Mouse (Mus musculus) intestine, postnatal 0 days (tissue): ENCODE data around the gene Cacna2d1. TPM values are rescaled to one million over a fixed set of nuclear protein-coding genes. Genes with fewer than 3 reads are reported as not detected.

Experiments used
- ATAC-seq: fragments of 200-750 bp; cut with Nextera tagmentation; 2 replicates; pipeline ENCODE4 v1.8.0; 2017; ENCODE audit warnings: mild to moderate bottlenecking, moderate TSS enrichment, moderate library complexity
- H3K27ac ChIP-seq: fragments of 300-500 bp; sonication (generic); 2 replicates; pipeline ENCODE4 v1.5.1; 2014; ENCODE audit warnings: mild to moderate bottlenecking, low read depth, low read length, moderate library complexity
- H3K27me3 ChIP-seq: fragments of 300-500 bp; sonication (generic); replicated peaks from 2 replicates; pipeline ENCODE4 v1.6.1; 2014; ENCODE audit warnings: low read length, mixed read lengths; ENCODE audit not compliant: control insufficient read depth, insufficient read depth
- H3K36me3 ChIP-seq: fragments of 300-500 bp; sonication (generic); 2 replicates; pipeline ENCODE4 v1.6.1; 2014; ENCODE audit warnings: mild to moderate bottlenecking, moderate library complexity; ENCODE audit not compliant: control insufficient read depth, insufficient read depth
- H3K4me1 ChIP-seq: fragments of 300-500 bp; sonication (generic); replicated peaks from 2 replicates; pipeline ENCODE4 v1.6.1; 2014; ENCODE audit warnings: antibody characterized with exemption, low read length, mixed read lengths; ENCODE audit not compliant: control insufficient read depth, insufficient read depth
- H3K4me2 ChIP-seq: fragments of 300-500 bp; sonication (generic); replicated peaks from 2 replicates; pipeline ENCODE4 v1.6.1; 2014; ENCODE audit warnings: low read depth, mild to moderate bottlenecking, moderate library complexity
- H3K4me3 ChIP-seq: fragments of 300-500 bp; sonication (generic); 2 replicates; pipeline ENCODE4 v1.5.1; 2014; ENCODE audit warnings: low read depth, low read length
- H3K9ac ChIP-seq: fragments of 300-500 bp; sonication (generic); 2 replicates; pipeline ENCODE4 v1.6.1; 2014; ENCODE audit warnings: mild to moderate bottlenecking, low read depth, low read length
- H3K9me3 ChIP-seq: fragments of 300-500 bp; sonication (generic); 2 replicates; pipeline ENCODE4 v1.6.1; 2016; ENCODE audit warnings: mixed run types; ENCODE audit not compliant: control insufficient read depth
- CTCF ChIP-seq: sonication (generic); IDR thresholded peaks from 2 replicates; pipeline ENCODE4 v1.5.1; 2016; ENCODE audit warnings: low read depth, mild to moderate bottlenecking, control low read depth, antibody characterized with exemption, moderate library complexity
- WGBS: fragments of 180-500 bp; shearing (Covaris S2); extraction: QIAGEN DNeasy Blood & Tissue Kit; methylation state at CpG from one replicate; pipeline ENCODE4 v1.1.7; 2014; 5-methylcytosine and 5-hydroxymethylcytosine counted together
- polyA plus RNA-seq: library from polyadenylated mRNA; unstranded; fragments of >200 nt; fragmentation: Nextera tagmentation; extraction: Ambion mirVana; gene quantifications from 2 replicates; pipeline ENCODE4 v1.2.1, GENCODE M21; 2015

Cacna2d1 gene
- polyA plus RNA-seq, 1 experiment from 2014 or later, result 7.2 TPM

GRCm38 (mm10) chr5:16225359-16225758 is 290.9 kb downstream of the Cacna2d1 start:
- no peaks in the 10 kb centered on the region for H3K9me3 ChIP-seq
- TF ChIP-seq CTCF, result no peak
- no peak for ATAC-seq
- WGBS, result 93% methylated on average over 2 of the region's 2 CpGs
- H3K27me3 ChIP-seq, result no peaks in the 10 kb centered on the region
- H3K4me3 ChIP-seq, result no peak overlapping the region
- no peak overlapping the region for H3K9ac ChIP-seq
- H3K36me3 ChIP-seq, result no peaks in the 10 kb centered on the region
- no peak overlapping the region for H3K4me2 ChIP-seq
- H3K27ac ChIP-seq, result no peak overlapping the region
- H3K4me1 ChIP-seq, result no peaks in the 10 kb centered on the region

- no peak for TF ChIP-seq CTCF
- Histone ChIP-seq H3K4me1 (no peaks in the 10 kb centered on the region), H3K27ac (no peak overlapping the region), H3K4me2 (no peak overlapping the region), H3K9ac (no peak overlapping the region), H3K4me3 (no peak overlapping the region), H3K9me3 (no peaks in the 10 kb centered on the region), H3K27me3 (no peaks in the 10 kb centered on the region), H3K36me3 (no peaks in the 10 kb centered on the region)
- ATAC-seq, result no peak
- WGBS, result 66% methylated on average over 3 of the region's 3 CpGs
These were observed 294.9 kb downstream of the Cacna2d1 start for GRCm38 (mm10) chr5:16229384-16229783.

GRCm38 (mm10) chr5:16231477-16231876 is 297.0 kb downstream of the Cacna2d1 start:
- no peaks in the 10 kb centered on the region for H3K9me3 ChIP-seq
- no peak for ATAC-seq
- TF ChIP-seq CTCF, result no peak
- H3K4me2 ChIP-seq, result no peak overlapping the region
- H3K4me3 ChIP-seq, result no peak overlapping the region
- H3K27me3 ChIP-seq, result no peaks in the 10 kb centered on the region
- H3K36me3 ChIP-seq, result no peaks in the 10 kb centered on the region
- no peak overlapping the region for H3K27ac ChIP-seq
- 73% methylated on average over 9 of the region's 9 CpGs for WGBS
- H3K4me1 ChIP-seq, result no peaks in the 10 kb centered on the region
- H3K9ac ChIP-seq, result no peak overlapping the region

- no peaks in the 10 kb centered on the region for H3K27me3 ChIP-seq
- H3K27ac ChIP-seq, result no peak overlapping the region
- no peaks in the 10 kb centered on the region for H3K4me1 ChIP-seq
- 71% methylated on average over 6 of the region's 6 CpGs for WGBS
- TF ChIP-seq CTCF, result no peak
- no peak overlapping the region for H3K9ac ChIP-seq
- ATAC-seq, result no peak
- no peaks in the 10 kb centered on the region for H3K9me3 ChIP-seq
- H3K36me3 ChIP-seq, result no peaks in the 10 kb centered on the region
- no peak overlapping the region for H3K4me2 ChIP-seq
- H3K4me3 ChIP-seq, result no peak overlapping the region
These were observed 300.4 kb downstream of the Cacna2d1 start for GRCm38 (mm10) chr5:16234891-16235290.

DNA sequence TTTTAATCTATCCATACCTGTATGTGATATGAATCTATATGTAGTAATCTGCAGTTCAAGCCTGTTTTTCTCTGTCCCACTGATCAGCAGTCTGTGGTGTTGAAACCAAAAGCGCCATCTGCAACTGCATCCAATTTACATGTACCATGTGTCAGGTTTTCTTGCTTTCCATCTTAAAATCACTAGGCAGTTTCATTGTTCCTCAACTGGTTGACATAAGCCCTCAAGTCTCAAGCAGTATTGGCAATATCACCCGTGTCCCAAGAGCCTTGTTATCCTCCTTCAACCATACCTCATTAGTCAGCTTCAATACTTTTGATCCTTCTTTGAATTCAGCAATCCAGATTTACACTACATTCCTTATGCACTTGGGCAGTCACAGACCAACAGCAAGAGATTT is 301.4 kb downstream of the Cacna2d1 start:
- Histone ChIP-seq H3K36me3 (no peaks in the 10 kb centered on the region), H3K27me3 (no peaks in the 10 kb centered on the region), H3K9ac (no peak overlapping the region), H3K4me2 (no peak overlapping the region), H3K4me3 (no peak overlapping the region), H3K27ac (no peak overlapping the region), H3K4me1 (no peaks in the 10 kb centered on the region), H3K9me3 (no peaks in the 10 kb centered on the region)
- no peak for TF ChIP-seq CTCF
- ATAC-seq, result no peak
- 88% methylated on average over 2 of the region's 2 CpGs for WGBS

GRCm38 (mm10) chr5:16236608-16237007 is 302.1 kb downstream of the Cacna2d1 start:
- 84% methylated on average over 4 of the region's 4 CpGs for WGBS
- Histone ChIP-seq H3K4me1 (no peaks in the 10 kb centered on the region), H3K9ac (no peak overlapping the region), H3K4me3 (no peak overlapping the region), H3K27ac (no peak overlapping the region), H3K36me3 (no peaks in the 10 kb centered on the region), H3K4me2 (no peak overlapping the region), H3K27me3 (no peaks in the 10 kb centered on the region), H3K9me3 (no peaks in the 10 kb centered on the region)
- no peak for ATAC-seq
- TF ChIP-seq CTCF, result no peak

DNA sequence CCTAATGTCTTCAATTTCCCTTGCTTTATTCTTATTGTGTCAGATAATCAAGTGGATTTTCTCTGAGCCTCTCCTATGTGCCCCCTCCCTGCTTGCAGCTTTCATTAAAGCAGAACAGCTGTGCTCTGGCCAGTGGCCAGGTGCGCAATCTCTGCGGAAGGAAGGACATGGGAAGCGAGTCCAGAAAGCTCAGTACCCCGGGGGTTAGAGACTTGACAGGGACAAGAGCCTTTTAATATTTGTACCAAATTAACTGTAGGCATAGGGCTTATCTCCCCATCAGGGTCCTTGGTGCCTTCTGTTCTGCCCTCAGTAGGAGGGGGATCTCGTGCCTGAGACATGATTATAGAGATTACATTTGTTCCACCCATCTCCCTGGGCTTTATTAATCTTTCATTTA is 303.5 kb downstream of the Cacna2d1 start:
- no peaks in the 10 kb centered on the region for H3K27me3 ChIP-seq
- no peaks in the 10 kb centered on the region for H3K4me1 ChIP-seq
- H3K4me2 ChIP-seq, result no peak overlapping the region
- no peak for TF ChIP-seq CTCF
- H3K9me3 ChIP-seq, result no peaks in the 10 kb centered on the region
- no peaks in the 10 kb centered on the region for H3K36me3 ChIP-seq
- no peak overlapping the region for H3K27ac ChIP-seq
- H3K9ac ChIP-seq, result no peak overlapping the region
- no peak for ATAC-seq
- no peak overlapping the region for H3K4me3 ChIP-seq
- 59% methylated on average over 5 of the region's 5 CpGs for WGBS
